Mouse (Mus musculus): Measurements from ENCODE around the gene Cmip.

Gene Cmip

GRCm38 (mm10) chr8:117322715-117323310 lies 65.9 kb downstream of the Cmip start:
- DNase-seq (ENCODE audit: low read depth): no peak

GRCm38 (mm10) chr8:117324821-117325220 lies 68.0 kb downstream of the Cmip start:
- no peak for DNase-seq (ENCODE audit: low read depth)

- DNase-seq (ENCODE audit: low read depth): no peak
Measured at GRCm38 (mm10) chr8:117326735-117327134, 69.9 kb downstream of the Cmip start.

- no peak for DNase-seq (ENCODE audit: low read depth)
Measured at GRCm38 (mm10) chr8:117327385-117327837, 70.5 kb downstream of the Cmip start.

GRCm38 (mm10) chr8:117328758-117329157 lies 71.9 kb downstream of the Cmip start:
- DNase-seq (ENCODE audit: low read depth): peak; percentile 96

GRCm38 (mm10) chr8:117329167-117329566 lies 72.3 kb downstream of the Cmip start:
- DNase-seq (ENCODE audit: low read depth): no peak

- peak; percentile 82 for DNase-seq (ENCODE audit: low read depth)
Measured at GRCm38 (mm10) chr8:117329903-117330302, 73.0 kb downstream of the Cmip start.

GRCm38 (mm10) chr8:117332229-117333010 lies 75.6 kb downstream of the Cmip start:
- DNase-seq (ENCODE audit: low read depth): no peak

- DNase-seq (ENCODE audit: low read depth): no peak
Measured at GRCm38 (mm10) chr8:117333619-117334018, 76.8 kb downstream of the Cmip start.

- no peak for DNase-seq (ENCODE audit: low read depth)
Measured at GRCm38 (mm10) chr8:117334058-117334747, 77.3 kb downstream of the Cmip start.

- DNase-seq (ENCODE audit: low read depth): no peak
Measured at GRCm38 (mm10) chr8:117334748-117335393, 78.0 kb downstream of the Cmip start.

GRCm38 (mm10) chr8:117335423-117335822 lies 78.6 kb downstream of the Cmip start:
- DNase-seq (ENCODE audit: low read depth): peak; percentile 75

GRCm38 (mm10) chr8:117337188-117337587 lies 80.3 kb downstream of the Cmip start:
- DNase-seq (ENCODE audit: low read depth): no peak

GRCm38 (mm10) chr8:117338678-117339077 lies 81.8 kb downstream of the Cmip start:
- no peak for DNase-seq (ENCODE audit: low read depth)

- DNase-seq (ENCODE audit: low read depth): no peak
Measured at GRCm38 (mm10) chr8:117339296-117339957, 82.6 kb downstream of the Cmip start.

GRCm38 (mm10) chr8:117339958-117340651 lies 83.2 kb downstream of the Cmip start:
- no peak for DNase-seq (ENCODE audit: low read depth)

GRCm38 (mm10) chr8:117340800-117341199 lies 83.9 kb downstream of the Cmip start:
- no peak for DNase-seq (ENCODE audit: low read depth)

GRCm38 (mm10) chr8:117342735-117343385 lies 86.0 kb downstream of the Cmip start:
- DNase-seq (ENCODE audit: low read depth): no peak

GRCm38 (mm10) chr8:117343484-117343883 lies 86.6 kb downstream of the Cmip start:
- DNase-seq (ENCODE audit: low read depth): no peak

- DNase-seq (ENCODE audit: low read depth): no peak
Measured at GRCm38 (mm10) chr8:117344899-117345298, 88.0 kb downstream of the Cmip start.

- no peak for DNase-seq (ENCODE audit: low read depth)
Measured at GRCm38 (mm10) chr8:117345376-117345775, 88.5 kb downstream of the Cmip start.

Measured in fibroblast of lung, adult 2 months (primary cell).